Comparison of ENCODE assay signal across 9 mouse cellular contexts in genomic region chr17:46651755-46652547, GRCm38 (mm10). TPM values are rescaled to one million over a fixed set of nuclear protein-coding genes. Genes with fewer than 3 reads are reported as not detected.
DNase-seq lines count a peak whose midpoint lies in the region; ATAC-seq lines count a peak whose summit lies in the region.
"Had no signal": no experiment of that assay in that cellular context is flagged by ENCODE, and none has a peak within 500 bp of the region (broad histone marks: within the 10 kb centered on the region; RNA-seq: fewer than 3 reads in every experiment).

No protein-coding gene starts in this region.

- peaks cover 41% of the 10 kb centered on the region for H3K36me3 ChIP-seq in heart, embryonic 16.5 days (ENCODE audit: control insufficient read depth, insufficient read depth)
- H3K36me3 ChIP-seq in embryonic facial prominence, embryonic 11.5 days (replicated peaks; ENCODE audit: control insufficient read depth, insufficient read depth, low read depth, low read length): peaks cover 10% of the 10 kb centered on the region
- H3K36me3 ChIP-seq in hindbrain, embryonic 15.5 days: peaks cover 46% of the 10 kb centered on the region
- peaks cover 46% of the 10 kb centered on the region for H3K36me3 ChIP-seq in midbrain, embryonic 14.5 days (ENCODE audit: control insufficient read depth, insufficient read depth, low read length)

- intact Hi-C loops in heart, postnatal 14 days (cut with DNase I): loop anchor here (5.0 kb wide), 1 partner anchor 60 kb away; the partner anchor contains the start of gene Pex6

- ATAC-seq in heart, embryonic 16.5 days (replicated peaks; ENCODE audit: extremely low read depth, insufficient read depth, low FRiP score): no peak
- no peak for ATAC-seq in embryonic facial prominence, embryonic 11.5 days (replicated peaks; ENCODE audit: insufficient number of reproducible peaks, low FRiP score, low TSS enrichment, low read depth)
- no peak for ATAC-seq in hindbrain, embryonic 15.5 days (ENCODE audit: low FRiP score, low read depth)
- ATAC-seq in midbrain, embryonic 14.5 days (ENCODE audit: low FRiP score, low TSS enrichment): no peak
- no peak for ATAC-seq in activated CD4-positive, CD25-positive, alpha-beta regulatory T cell, adult 4 months

- H3K27ac ChIP-seq in heart, embryonic 16.5 days (ENCODE audit: low read length): peak overlapping the region; percentile 99
- no peak overlapping the region for H3K27ac ChIP-seq in embryonic facial prominence, embryonic 11.5 days (replicated peaks; ENCODE audit: low read depth, low read length)
- H3K27ac ChIP-seq in hindbrain, embryonic 15.5 days (replicated peaks): no peak overlapping the region
- H3K27ac ChIP-seq in midbrain, embryonic 14.5 days (replicated peaks; ENCODE audit: low read depth, low read length): no peak overlapping the region

- peak overlapping the region; percentile 80 for H3K4me3 ChIP-seq in heart, embryonic 16.5 days (ENCODE audit: low read length)
- H3K4me3 ChIP-seq in embryonic facial prominence, embryonic 11.5 days (ENCODE audit: low read depth, low read length): peak overlapping the region; percentile 68; the same call in 1 of the 2 replicates
- H3K4me3 ChIP-seq in hindbrain, embryonic 15.5 days: peak overlapping the region; percentile 57
- H3K4me3 ChIP-seq in midbrain, embryonic 14.5 days (replicated peaks; ENCODE audit: low read depth, low read length): peak overlapping the region; percentile 67

- H3K9me3 ChIP-seq in heart, embryonic 16.5 days (replicated peaks; ENCODE audit: control insufficient read depth, low read length): no peaks in the 10 kb centered on the region
- H3K9me3 ChIP-seq in embryonic facial prominence, embryonic 11.5 days (replicated peaks; ENCODE audit: control insufficient read depth, low read length): no peaks in the 10 kb centered on the region
- H3K9me3 ChIP-seq in hindbrain, embryonic 15.5 days: no peaks in the 10 kb centered on the region
- no peaks in the 10 kb centered on the region for H3K9me3 ChIP-seq in midbrain, embryonic 14.5 days (ENCODE audit: control insufficient read depth, low read length)

- peak overlapping the region; percentile 97 for H3K9ac ChIP-seq in heart, embryonic 16.5 days (ENCODE audit: low read length)
- peak overlapping the region; percentile 96 for H3K9ac ChIP-seq in embryonic facial prominence, embryonic 11.5 days (replicated peaks; ENCODE audit: low read length)
- peak overlapping the region; percentile 86 for H3K9ac ChIP-seq in hindbrain, embryonic 15.5 days
- H3K9ac ChIP-seq in midbrain, embryonic 14.5 days (replicated peaks; ENCODE audit: low read length): peak overlapping the region; percentile 96

- H3K4me2 ChIP-seq in heart, embryonic 16.5 days (ENCODE audit: low read depth, low read length): peak overlapping the region; percentile 93
- H3K4me2 ChIP-seq in embryonic facial prominence, embryonic 11.5 days (ENCODE audit: low read depth, low read length): peak overlapping the region; percentile 84
- H3K4me2 ChIP-seq in hindbrain, embryonic 15.5 days: peak overlapping the region; percentile 90
- peak overlapping the region; percentile 88 for H3K4me2 ChIP-seq in midbrain, embryonic 14.5 days (ENCODE audit: low read length)

- peaks cover 30% of the 10 kb centered on the region for H3K4me1 ChIP-seq in heart, embryonic 16.5 days (ENCODE audit: control insufficient read depth, insufficient read depth, low read length)
- peaks cover 13% of the 10 kb centered on the region for H3K4me1 ChIP-seq in embryonic facial prominence, embryonic 11.5 days (ENCODE audit: control insufficient read depth, insufficient read depth, low read length)
- H3K4me1 ChIP-seq in hindbrain, embryonic 15.5 days (replicated peaks): peaks cover 37% of the 10 kb centered on the region
- peaks cover 25% of the 10 kb centered on the region for H3K4me1 ChIP-seq in midbrain, embryonic 14.5 days (ENCODE audit: control insufficient read depth, insufficient read depth, low read length)

- 51% methylated on average over 20 of the region's 20 CpGs for whole genome bisulfite sequencing in heart, embryonic 16.5 days
- 70% methylated on average over 20 of the region's 20 CpGs for WGBS in embryonic facial prominence, embryonic 11.5 days
- WGBS in hindbrain, embryonic 15.5 days: 72% methylated on average over 20 of the region's 20 CpGs
- WGBS in midbrain, embryonic 14.5 days: 79% methylated on average over 20 of the region's 20 CpGs

- H3K27me3 ChIP-seq in heart, embryonic 16.5 days (ENCODE audit: control insufficient read depth, insufficient read depth, low read length): no peaks in the 10 kb centered on the region
- no peaks in the 10 kb centered on the region for H3K27me3 ChIP-seq in embryonic facial prominence, embryonic 11.5 days (ENCODE audit: control insufficient read depth, insufficient read depth, low read length)
- no peaks in the 10 kb centered on the region for H3K27me3 ChIP-seq in hindbrain, embryonic 15.5 days
- H3K27me3 ChIP-seq in midbrain, embryonic 14.5 days (ENCODE audit: control insufficient read depth, insufficient read depth, low read length): no peaks in the 10 kb centered on the region

- no peak for DNase-seq in heart, postnatal 14 days
- no peak for DNase-seq in embryonic facial prominence, embryonic 11.5 days (ENCODE audit: low spot score)
- no peak for DNase-seq in midbrain, embryonic 14.5 days
- DNase-seq in left cerebral cortex, adult 9 months (ENCODE audit: low spot score in 2 of 2): no peak
- DNase-seq in right cerebral cortex, postnatal 14 days: no peak
- DNase-seq: cerebellum, postnatal 36 days had no signal

RNA-seq across cellular contexts. Expression of gene Cul7, which starts 1.8 kb away (rescaled TPM):
- 39.8 and 46.0 TPM in 2 replicates for polyA plus RNA-seq in heart, embryonic 16.5 days (2015; fragmentation: Nextera tagmentation; extraction: Ambion mirVana)
- total RNA-seq in heart, postnatal 14 days (2021): 10 to 100 TPM; 30.3 to 37.6 TPM
- 27.9 and 28.1 TPM in 2 replicates for polyA plus RNA-seq in embryonic facial prominence, embryonic 11.5 days (2014; fragmentation: Nextera tagmentation; extraction: Ambion mirVana)
- 38.4 and 43.8 TPM in 2 replicates for polyA plus RNA-seq in hindbrain, embryonic 15.5 days (2015; fragmentation: Nextera tagmentation; extraction: Ambion mirVana)
- 32.3 and 32.9 TPM in 2 replicates for polyA plus RNA-seq in midbrain, embryonic 14.5 days (2014; fragmentation: Nextera tagmentation; extraction: Ambion mirVana)
- 1 to 10 TPM; 2.8 to 4.1 TPM for polyA plus RNA-seq in activated CD4-positive, CD25-positive, alpha-beta regulatory T cell, adult 4 months (2017; shearing (Covaris generic))

RNA-seq across cellular contexts. Expression of gene Mrpl2, which starts 5.9 kb away (rescaled TPM):
- 117 and 119 TPM in 2 replicates for polyA plus RNA-seq in heart, embryonic 16.5 days (2015; fragmentation: Nextera tagmentation; extraction: Ambion mirVana)
- total RNA-seq in heart, postnatal 14 days (2021): 100 to 1,000 TPM; 106 to 121 TPM
- polyA plus RNA-seq in embryonic facial prominence, embryonic 11.5 days (2014; fragmentation: Nextera tagmentation; extraction: Ambion mirVana): 114 and 117 TPM in 2 replicates
- 64.3 TPM in 2 replicates for polyA plus RNA-seq in hindbrain, embryonic 15.5 days (2015; fragmentation: Nextera tagmentation; extraction: Ambion mirVana)
- polyA plus RNA-seq in midbrain, embryonic 14.5 days (2014; fragmentation: Nextera tagmentation; extraction: Ambion mirVana): 73.2 and 78.0 TPM in 2 replicates
- polyA plus RNA-seq in activated CD4-positive, CD25-positive, alpha-beta regulatory T cell, adult 4 months (2017; shearing (Covaris generic)): 10 to 100 TPM; 67.3 to 68.4 TPM

RNA-seq across cellular contexts. Expression of gene Klc4, which starts 6.1 kb away (rescaled TPM):
- polyA plus RNA-seq in heart, embryonic 16.5 days (2015; fragmentation: Nextera tagmentation; extraction: Ambion mirVana): 25.7 and 29.0 TPM in 2 replicates
- 10 to 100 TPM; 24.5 to 25.3 TPM for total RNA-seq in heart, postnatal 14 days (2021)
- polyA plus RNA-seq in embryonic facial prominence, embryonic 11.5 days (2014; fragmentation: Nextera tagmentation; extraction: Ambion mirVana): 17.7 and 22.5 TPM in 2 replicates
- 33.9 and 35.9 TPM in 2 replicates for polyA plus RNA-seq in hindbrain, embryonic 15.5 days (2015; fragmentation: Nextera tagmentation; extraction: Ambion mirVana)
- polyA plus RNA-seq in midbrain, embryonic 14.5 days (2014; fragmentation: Nextera tagmentation; extraction: Ambion mirVana): 32.8 and 33.4 TPM in 2 replicates
- 10 to 100 TPM in 1 of 2 experiments, 1 to 10 TPM in 1; 5.6 to 11.2 TPM for polyA plus RNA-seq in activated CD4-positive, CD25-positive, alpha-beta regulatory T cell, adult 4 months (2017; shearing (Covaris generic))

RNA-seq across cellular contexts. Expression of gene Rrp36, which starts 22.2 kb away (rescaled TPM):
- 39.0 and 39.7 TPM in 2 replicates for polyA plus RNA-seq in heart, embryonic 16.5 days (2015; fragmentation: Nextera tagmentation; extraction: Ambion mirVana)
- 10 to 100 TPM in 1 of 2 experiments, 1 to 10 TPM in 1; 9.8 to 14.2 TPM for total RNA-seq in heart, postnatal 14 days (2021)
- 54.0 and 61.6 TPM in 2 replicates for polyA plus RNA-seq in embryonic facial prominence, embryonic 11.5 days (2014; fragmentation: Nextera tagmentation; extraction: Ambion mirVana)
- polyA plus RNA-seq in hindbrain, embryonic 15.5 days (2015; fragmentation: Nextera tagmentation; extraction: Ambion mirVana): 53.0 TPM in 2 replicates
- 35.3 and 40.5 TPM in 2 replicates for polyA plus RNA-seq in midbrain, embryonic 14.5 days (2014; fragmentation: Nextera tagmentation; extraction: Ambion mirVana)
- 10 to 100 TPM; 44.0 to 48.0 TPM for polyA plus RNA-seq in activated CD4-positive, CD25-positive, alpha-beta regulatory T cell, adult 4 months (2017; shearing (Covaris generic))

RNA-seq across cellular contexts. Expression of gene Ptk7, which starts 22.6 kb away (rescaled TPM):
- polyA plus RNA-seq in heart, embryonic 16.5 days (2015; fragmentation: Nextera tagmentation; extraction: Ambion mirVana): 37.6 and 46.0 TPM in 2 replicates
- total RNA-seq in heart, postnatal 14 days (2021): 1 to 10 TPM; 9.1 to 9.2 TPM
- polyA plus RNA-seq in embryonic facial prominence, embryonic 11.5 days (2014; fragmentation: Nextera tagmentation; extraction: Ambion mirVana): 25.7 and 34.5 TPM in 2 replicates
- 32.8 and 34.1 TPM in 2 replicates for polyA plus RNA-seq in hindbrain, embryonic 15.5 days (2015; fragmentation: Nextera tagmentation; extraction: Ambion mirVana)
- polyA plus RNA-seq in midbrain, embryonic 14.5 days (2014; fragmentation: Nextera tagmentation; extraction: Ambion mirVana): 19.6 and 20.0 TPM in 2 replicates
- under 1 TPM in 1 of 2 experiments, not detected in 1; 0.22 TPM for polyA plus RNA-seq in activated CD4-positive, CD25-positive, alpha-beta regulatory T cell, adult 4 months (2017; shearing (Covaris generic))
